Mouse (Mus musculus) natural killer cell, adult 2 months (primary cell): Measurements from ENCODE around the gene Olfr787.

Experiments
- DNase-seq, 2 experiments: peaks; one replicate each; pipeline ENCODE4 v3.0.0; 2022; ENCODE audit warnings: low spot score in 2 of 2

Olfr787 gene

DNA sequence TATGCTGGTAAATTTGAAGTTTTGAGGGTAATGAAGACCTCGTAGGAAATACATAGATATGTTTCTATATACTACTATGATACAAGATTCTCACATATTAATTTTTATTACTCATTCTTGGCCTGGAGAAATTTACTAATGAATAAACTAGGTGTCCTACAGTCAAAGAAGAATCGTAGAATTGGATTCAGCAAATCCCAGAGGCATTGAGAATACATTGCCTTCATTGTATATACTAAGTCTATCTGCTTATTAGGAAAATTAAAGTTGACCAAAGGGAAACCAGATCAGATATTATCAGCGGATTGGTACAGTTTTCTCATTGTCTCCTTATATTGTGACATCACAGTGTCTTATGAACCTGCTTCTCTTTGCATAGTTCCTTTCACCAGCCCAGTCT lies at the start of gene Olfr787:
Olfr787 (plus strand) TSS at position 301 of the 400 bp plus-strand sequence.
- no peak for DNase-seq

DNA sequence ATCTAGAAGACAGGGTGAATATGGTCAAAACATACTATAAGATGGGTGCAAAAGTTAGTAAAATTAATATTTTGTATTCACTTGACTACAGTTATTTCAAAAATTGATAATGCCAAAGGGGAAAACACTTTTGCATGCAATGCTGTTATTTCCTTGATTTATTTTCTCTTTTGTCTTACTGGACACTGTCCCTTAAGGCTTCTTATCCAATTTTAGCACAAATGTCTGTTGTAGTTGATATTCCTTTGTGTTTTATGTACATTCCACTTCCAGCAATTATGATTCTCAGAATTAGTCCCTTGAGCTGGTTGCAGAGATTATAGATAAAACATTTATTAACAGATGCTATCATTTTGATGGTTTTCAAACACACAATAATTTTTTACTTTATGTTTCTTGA lies 34.7 kb upstream of the Olfr787 start, which contains the start of gene Olfr786:
Olfr786 (plus strand) TSS at position 301 of the 400 bp plus-strand sequence.
- no peak for DNase-seq

DNA sequence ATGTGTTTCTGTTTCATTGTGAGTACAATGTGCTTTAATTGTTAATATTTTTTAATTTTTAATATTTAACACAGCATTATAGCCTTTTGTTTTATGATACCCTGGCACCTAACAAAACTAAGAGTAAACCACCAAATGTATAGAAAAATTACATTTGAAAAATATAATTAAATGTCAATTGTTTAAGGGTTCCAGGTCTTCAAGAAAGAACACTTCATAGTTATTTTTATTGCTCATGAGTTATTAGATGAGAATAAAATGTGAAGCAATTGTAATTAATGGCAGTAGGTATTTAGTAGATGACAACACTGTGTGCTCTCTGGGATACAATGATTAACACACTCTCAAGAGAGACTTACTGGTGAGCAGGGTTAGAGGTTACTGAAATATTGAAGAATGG lies 9.0 kb downstream of the Olfr787 start, which contains the start of gene Olfr788:
Olfr788 (plus strand) TSS at position 301 of the 400 bp plus-strand sequence.
- DNase-seq = no peak

DNA sequence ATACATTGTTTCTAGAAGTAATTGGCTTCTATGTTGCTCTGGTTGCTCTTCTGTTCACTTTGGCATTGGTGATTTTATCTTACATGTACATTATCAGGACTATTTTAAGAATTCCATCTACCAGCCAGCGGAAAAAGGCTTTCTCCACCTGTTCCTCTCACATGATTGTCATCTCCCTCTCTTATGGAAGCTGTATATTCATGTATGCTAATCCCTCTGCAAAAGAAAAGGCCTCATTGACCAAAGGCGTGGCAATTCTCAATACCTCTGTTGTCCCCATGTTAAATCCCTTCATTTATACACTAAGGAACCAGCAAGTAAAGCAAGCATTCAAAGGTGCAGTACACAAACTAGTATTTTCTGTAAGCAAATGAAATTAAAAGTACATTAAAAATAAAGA lies 11.6 kb downstream of the Olfr787 start:
- no peak for DNase-seq

DNA sequence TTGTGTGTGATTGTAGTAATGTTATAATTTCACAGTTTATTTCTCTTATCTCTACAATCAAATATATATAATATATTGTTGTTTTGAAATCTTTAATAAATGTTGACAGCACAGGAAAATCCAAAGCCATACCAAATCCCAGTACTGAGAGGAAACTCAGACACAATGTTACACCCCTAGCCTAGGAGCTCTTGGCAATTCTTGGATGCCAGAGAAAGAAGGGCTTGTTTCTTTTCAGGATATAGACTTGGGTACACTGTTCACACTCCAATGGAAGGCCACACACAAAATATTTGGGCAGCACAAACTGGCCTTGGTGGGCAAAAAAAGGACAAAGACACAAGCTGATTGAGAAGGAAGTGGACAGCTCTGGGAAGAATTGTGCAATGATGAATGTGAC lies 12.1 kb downstream of the Olfr787 start:
- no peak for DNase-seq

DNA sequence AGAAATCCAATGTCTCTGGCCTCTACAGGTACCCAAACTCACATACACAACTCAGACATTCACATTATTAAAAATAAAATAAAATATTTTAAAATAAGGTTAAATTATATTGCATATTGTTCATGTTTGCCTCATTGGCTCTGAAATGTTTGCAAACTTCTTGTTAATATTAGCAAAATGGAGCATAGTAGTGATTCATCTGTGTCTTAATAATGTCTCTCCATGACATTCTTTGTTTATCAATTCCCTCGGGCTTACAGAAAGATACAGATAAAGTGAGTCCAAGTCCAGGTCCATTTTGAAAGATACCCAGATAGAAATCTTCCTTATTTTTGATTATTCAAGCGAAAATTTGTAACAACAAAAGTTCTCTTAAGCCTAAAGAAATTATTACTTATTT lies 22.8 kb downstream of the Olfr787 start, which contains the start of gene Olfr789:
Olfr789 (plus strand) TSS at position 301 of the 400 bp plus-strand sequence.
- DNase-seq = no peak

DNA sequence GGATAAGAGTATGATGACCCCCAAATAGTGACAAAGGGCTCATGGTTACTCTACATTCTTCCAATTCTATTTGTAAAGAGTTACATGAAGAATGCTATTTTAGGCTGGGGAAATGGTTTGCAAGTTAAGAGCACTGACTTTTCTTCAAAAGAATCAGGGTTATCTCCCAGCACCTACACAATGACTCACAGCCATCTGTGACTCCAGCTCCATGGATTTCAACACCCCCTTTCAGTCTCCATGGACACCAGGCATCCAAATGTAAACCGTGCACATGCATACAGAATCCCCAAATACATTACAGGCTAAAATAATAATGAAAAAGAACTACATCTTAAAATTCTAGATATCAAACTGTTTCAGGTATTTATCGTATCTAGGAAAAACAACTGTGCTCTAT lies 28.4 kb downstream of the Olfr787 start:
- no peak for DNase-seq

DNA sequence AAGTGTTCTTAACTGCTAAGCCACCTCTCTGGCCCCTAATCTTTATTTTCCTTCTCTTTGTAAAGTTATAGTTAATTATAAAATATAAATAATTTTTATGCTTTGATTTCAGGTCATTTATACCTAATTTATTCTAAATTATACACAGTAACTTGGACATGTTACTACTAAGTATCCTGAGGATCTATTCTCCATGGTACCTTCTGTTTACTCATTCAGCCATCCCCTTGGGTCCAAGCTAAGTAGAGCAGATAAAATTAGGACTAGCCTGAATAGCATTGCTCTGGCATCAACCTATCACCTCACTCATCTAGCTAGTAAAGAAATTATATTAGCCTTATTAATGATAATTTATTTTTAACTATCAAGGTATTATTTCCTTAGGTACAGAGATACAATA lies 36.5 kb downstream of the Olfr787 start, which contains the start of gene Olfr790:
Olfr790 (plus strand) TSS at position 301 of the 400 bp plus-strand sequence.
- DNase-seq = no peak
